Mouse (Mus musculus): ENCODE data around the gene Smu1. TPM values are rescaled to one million over a fixed set of nuclear protein-coding genes. Genes with fewer than 3 reads are reported as not detected.

Smu1 gene
- polyA plus RNA-seq (2021; fragmentation: Nextera tagmentation) = 100 and 102 TPM in 2 replicates
- long read RNA-seq, experiment 1, transcript Smu1-201 (12 exons, 2,418 nt) = major isoform, 263 of 288 reads
- long read RNA-seq, experiment 1, partial matches to known transcripts = 17 of 288 reads
- long read RNA-seq, experiment 1, other reads (novel, unspliced or antisense) = 8 of 288 reads
- long read RNA-seq, experiment 2, transcript Smu1-201 (12 exons, 2,418 nt) = major isoform, 739 of 766 reads
- long read RNA-seq, experiment 2, partial matches to known transcripts = 6 of 766 reads
- long read RNA-seq, experiment 2, other reads (novel, unspliced or antisense) = 21 of 766 reads

DNA sequence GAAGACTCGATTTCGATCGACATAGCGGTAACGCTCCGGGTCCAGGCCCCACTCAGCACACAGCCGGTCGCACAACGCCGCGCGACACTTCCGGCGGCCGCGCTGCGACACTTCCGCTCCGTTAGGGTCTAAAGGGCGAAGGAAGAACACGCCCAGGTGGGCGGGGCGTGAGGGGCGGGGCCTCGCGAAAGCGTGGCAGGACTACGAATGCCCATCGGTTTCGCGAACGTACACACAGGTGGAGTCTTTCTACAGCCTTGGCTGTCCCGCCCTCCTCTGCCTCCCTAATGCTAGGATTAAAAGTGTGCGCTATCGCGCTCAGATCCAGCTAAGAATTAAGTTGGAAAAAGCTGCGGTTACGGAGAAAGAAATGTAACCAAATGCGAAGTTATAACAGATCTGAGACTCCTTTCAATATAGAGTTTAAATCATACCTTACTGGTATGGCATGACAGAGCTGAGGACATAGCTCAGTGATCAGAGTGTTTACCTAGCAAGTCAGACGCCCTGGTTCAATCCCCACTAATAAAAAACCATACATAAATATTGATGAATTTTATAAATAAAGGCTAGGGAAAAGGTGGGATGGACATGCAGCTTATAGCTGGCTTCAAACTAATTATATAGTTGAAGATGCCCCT, at the start of gene Smu1:
Gene Smu1, minus strand, starts transcription at position 144 of the 641 bp plus-strand sequence.

DNA sequence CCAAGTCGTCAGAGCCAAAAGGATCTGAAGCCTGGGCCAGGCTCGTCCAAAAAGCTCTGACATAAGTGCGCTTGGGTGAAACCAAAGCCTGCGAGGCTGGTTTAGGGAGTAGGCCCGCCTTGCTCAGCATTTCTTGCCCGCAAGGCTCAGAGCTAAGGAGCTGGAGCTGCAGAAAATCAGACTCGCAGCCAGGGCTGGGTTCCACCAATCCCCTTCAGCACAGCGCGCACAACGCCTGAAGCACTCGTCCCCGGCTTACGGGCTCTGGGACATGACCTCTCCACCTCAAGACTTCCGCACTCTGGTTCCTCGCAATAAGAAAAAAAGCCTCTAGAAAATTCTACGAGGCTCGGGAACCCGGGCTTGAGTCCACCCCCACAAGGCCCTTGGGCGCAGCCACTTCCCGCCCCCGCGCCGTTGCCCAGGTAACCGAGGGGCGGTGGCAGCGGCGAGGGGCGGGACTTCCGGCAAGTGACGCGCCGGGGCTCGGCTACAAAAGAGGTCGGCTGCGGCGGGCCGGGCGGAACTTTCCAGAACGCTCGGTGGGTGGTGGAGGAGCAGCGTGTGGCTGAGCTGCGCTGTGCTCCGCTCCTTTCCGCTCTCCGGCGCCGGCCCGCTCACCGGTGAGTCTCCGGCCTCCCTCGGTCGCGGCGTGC, 35.6 kb downstream of the Smu1 start, which contains the start of gene Dnaja1:
Gene Dnaja1, plus strand, starts transcription at position 140 of the 656 bp plus-strand sequence.

DNA sequence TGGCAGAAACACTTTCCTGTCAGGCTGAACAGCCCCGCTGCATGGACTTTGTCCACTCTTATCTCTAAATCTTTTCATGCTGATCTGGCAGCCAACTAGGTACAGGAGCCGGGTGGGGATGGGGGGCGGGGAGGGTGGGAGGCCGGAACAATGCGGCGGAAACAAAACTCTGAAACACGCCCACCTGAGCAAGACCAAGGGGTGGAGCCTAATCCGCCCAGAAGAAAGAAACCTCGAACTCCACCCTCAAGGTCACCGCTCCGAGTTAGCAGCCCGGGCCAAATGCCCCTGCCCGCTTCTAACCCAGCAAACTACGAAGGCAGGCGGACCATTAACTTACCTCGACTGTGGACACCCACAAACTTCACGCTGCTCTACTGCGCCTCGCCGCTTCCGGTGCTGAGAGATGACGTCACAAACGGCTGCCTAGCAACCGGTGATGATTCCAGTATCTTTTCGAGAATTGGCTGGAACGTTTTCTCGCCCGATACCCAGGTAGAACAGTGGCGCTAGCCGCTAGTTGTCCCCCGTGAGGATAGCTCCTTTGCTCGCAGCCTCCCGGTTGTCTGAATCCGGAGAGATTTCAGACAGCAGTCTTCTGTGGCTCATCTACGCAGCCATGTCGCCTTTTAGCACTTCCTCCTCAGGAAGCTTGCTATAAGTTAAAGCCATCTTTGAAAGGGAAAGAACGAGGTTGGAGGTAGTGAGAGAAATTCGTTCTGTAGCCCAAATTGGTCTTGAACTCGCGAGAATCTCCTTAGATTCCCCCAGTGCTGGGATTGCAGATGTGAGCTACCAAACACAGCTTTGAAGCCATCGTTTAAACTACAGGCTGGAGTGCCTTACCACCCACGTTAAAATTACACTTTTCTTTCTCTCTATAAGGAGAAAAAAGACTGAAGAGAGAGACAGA, 54.7 kb downstream of the Smu1 start, which contains the start of gene Aptx:
Gene Aptx, minus strand, starts transcription at position 398 of the 913 bp plus-strand sequence.

Small RNA genes lying within 50 kb of the gene (microRNA-seq; reads per million reads assigned to microRNA genes)
- gene Mir207 = not detected

Other genes starting within 250 kb of the Smu1 start
- 21.7 and 23.5 TPM in 2 replicates for gene Aptx, start 54.7 kb downstream of the Smu1 start, polyA plus RNA-seq (2021; fragmentation: Nextera tagmentation)
- 480 and 564 TPM in 2 replicates for gene Dnaja1, start 35.8 kb downstream of the Smu1 start, polyA plus RNA-seq (2021; fragmentation: Nextera tagmentation)
- gene B4galt1, start 96.1 kb upstream of the Smu1 start, polyA plus RNA-seq (2021; fragmentation: Nextera tagmentation) = 5.3 and 11.2 TPM in 2 replicates
- not detected in 2 replicates for gene Spink4, start 162.1 kb upstream of the Smu1 start, polyA plus RNA-seq (2021; fragmentation: Nextera tagmentation)
- 62.8 and 75.0 TPM in 2 replicates for gene Bag1, start 190.4 kb upstream of the Smu1 start, polyA plus RNA-seq (2021; fragmentation: Nextera tagmentation)
- 146 and 162 TPM in 2 replicates for gene Chmp5, start 190.5 kb upstream of the Smu1 start, polyA plus RNA-seq (2021; fragmentation: Nextera tagmentation)
- gene Nfx1, start 213.0 kb upstream of the Smu1 start, polyA plus RNA-seq (2021; fragmentation: Nextera tagmentation) = 25.1 and 25.9 TPM in 2 replicates